Mouse (Mus musculus) embryo, embryonic 11.5 days (tissue): ENCODE results near the gene Gm4559.
"Not testable (repeated sequence)": the region's sequence is repeated elsewhere in the genome, so short reads cannot be mapped to it uniquely, and the experiment has no call there.

Experiments
- DNase-seq: peaks from one replicate; pipeline ENCODE4 v3.0.0-alpha.2; 2012; ENCODE audit warnings: low read depth, low spot score

Gene Gm4559

GRCm38 (mm10) chr7:142274263-142274662 lies at the start of gene Gm4559:
Gene Gm4559, minus strand, starts transcription at chr7:142274363.
- DNase-seq = not testable (repeated sequence)

- DNase-seq = no peak
Measured at GRCm38 (mm10) chr7:142323396-142324117, 49.4 kb upstream of the Gm4559 start.

GRCm38 (mm10) chr7:142322641-142323040 lies 48.5 kb upstream of the Gm4559 start:
- DNase-seq = no peak

- DNase-seq = not testable (repeated sequence)
Measured at GRCm38 (mm10) chr7:142321637-142322306, 47.6 kb upstream of the Gm4559 start.

- no peak for DNase-seq
Measured at GRCm38 (mm10) chr7:142320906-142321305, 46.7 kb upstream of the Gm4559 start.

GRCm38 (mm10) chr7:142319124-142319523 lies 45.0 kb upstream of the Gm4559 start:
- no peak for DNase-seq

- DNase-seq = no peak
Measured at GRCm38 (mm10) chr7:142317216-142317615, 43.1 kb upstream of the Gm4559 start.

- DNase-seq = peak; percentile 61
Measured at GRCm38 (mm10) chr7:142316558-142316957, 42.4 kb upstream of the Gm4559 start.

- DNase-seq = no peak
Measured at GRCm38 (mm10) chr7:142314600-142315285, 40.6 kb upstream of the Gm4559 start.

GRCm38 (mm10) chr7:142303929-142304328 lies 29.8 kb upstream of the Gm4559 start:
- not testable (repeated sequence) for DNase-seq

GRCm38 (mm10) chr7:142303249-142303648 lies 29.1 kb upstream of the Gm4559 start, which contains the start of gene Krtap5-4:
Gene Krtap5-4, plus strand, starts transcription at chr7:142303549.
- no peak for DNase-seq

- not testable (repeated sequence) for DNase-seq
Measured at GRCm38 (mm10) chr7:142297018-142297417, 22.9 kb upstream of the Gm4559 start, which contains the start of gene Krtap5-1. Gene Krtap5-1, minus strand, starts transcription at chr7:142297118.

- not testable (repeated sequence) for DNase-seq
Measured at GRCm38 (mm10) chr7:142296108-142296507, 21.9 kb upstream of the Gm4559 start.

GRCm38 (mm10) chr7:142295418-142295817 lies 21.3 kb upstream of the Gm4559 start:
- no peak for DNase-seq

- not testable (repeated sequence) for DNase-seq
Measured at GRCm38 (mm10) chr7:142293851-142294250, 19.7 kb upstream of the Gm4559 start.

GRCm38 (mm10) chr7:142285910-142286612 lies 11.9 kb upstream of the Gm4559 start:
- not testable (repeated sequence) for DNase-seq

GRCm38 (mm10) chr7:142285130-142285835 lies 11.1 kb upstream of the Gm4559 start:
- no peak for DNase-seq

GRCm38 (mm10) chr7:142284615-142285080 lies 10.5 kb upstream of the Gm4559 start:
- DNase-seq = peak; percentile 90

GRCm38 (mm10) chr7:142284023-142284591 lies 9.9 kb upstream of the Gm4559 start:
- peak; percentile 43 for DNase-seq

GRCm38 (mm10) chr7:142282847-142283246 lies 8.7 kb upstream of the Gm4559 start:
- not testable (repeated sequence) for DNase-seq
